Mouse (Mus musculus) embryonic stem cell, embryonic (primary cell): ENCODE data around the gene Arhgap18.

ENCODE experiments used
- CTCF ChIA-PET, 4 experiments: fragments of 300-600 bp in 2 of 4; fragments of 350-600 bp in 2 of 4; sonication (Branson Sonifier 250); formaldehyde crosslinking; loops; one replicate each; lab custom pipeline; 2022; ENCODE audit warnings: inconsistent platforms in 2 of 4; lab: Charles Lee
- POLR2A ChIA-PET, 4 experiments: fragments of 300-600 bp in 2 of 4; fragments of 350-600 bp in 2 of 4; sonication (Branson Sonifier 250); formaldehyde crosslinking; loops; one replicate each; lab custom pipeline; 2022; ENCODE audit warnings: antibody characterized with exemption in 4 of 4, inconsistent platforms in 1 of 4; lab: Charles Lee

Gene Arhgap18

GRCm38 (mm10) chr10:26772624-26773540 is 19.7 kb downstream of the Arhgap18 start:
- ChIA-PET POLR2A (interaction anchor here in 2 of 4 experiments (1.0 kb wide), 3 partner anchors 20 to 814 kb away, joined by 3 read pairs; partner anchors contain the start of gene Arhgap18 (in 1 of the 2)), CTCF (interaction anchor here in 3 of 4 experiments (1.0 to 1.5 kb wide), 3 partner anchors 20 kb away, joined by 3 to 13 read pairs (median 5); partner anchors contain the start of gene Arhgap18 (in 2 of the 3))

GRCm38 (mm10) chr10:26773541-26773940 is 20.3 kb downstream of the Arhgap18 start:
- ChIA-PET POLR2A (interaction anchor here in 1 of 4 experiments (1.0 kb wide), 1 partner anchor 21 kb away, joined by 3 read pairs; no protein-coding TSS in a partner anchor), CTCF (no interaction called here)

DNA sequence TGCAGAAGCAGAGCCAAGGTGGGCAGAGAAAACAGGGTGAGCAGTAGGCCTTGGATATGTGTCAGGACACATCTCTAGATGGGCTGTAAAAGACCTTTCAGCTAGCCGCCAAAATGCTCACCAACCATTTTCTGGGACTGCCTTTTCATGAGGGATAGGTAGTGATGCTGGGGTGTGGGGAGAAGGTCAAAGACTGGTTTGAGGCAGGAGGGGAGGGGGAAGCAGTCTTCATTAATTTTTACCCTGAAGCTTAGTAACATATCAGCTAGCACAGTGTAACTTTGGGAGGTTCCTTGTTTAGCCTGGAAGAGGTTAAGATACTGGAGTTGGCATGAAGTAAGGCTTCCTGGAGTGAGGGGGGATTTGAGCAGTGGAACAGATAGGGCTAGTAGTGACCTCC is 21.0 kb downstream of the Arhgap18 start:
- POLR2A ChIA-PET, result no interaction called here
- CTCF ChIA-PET, result no interaction called here

DNA sequence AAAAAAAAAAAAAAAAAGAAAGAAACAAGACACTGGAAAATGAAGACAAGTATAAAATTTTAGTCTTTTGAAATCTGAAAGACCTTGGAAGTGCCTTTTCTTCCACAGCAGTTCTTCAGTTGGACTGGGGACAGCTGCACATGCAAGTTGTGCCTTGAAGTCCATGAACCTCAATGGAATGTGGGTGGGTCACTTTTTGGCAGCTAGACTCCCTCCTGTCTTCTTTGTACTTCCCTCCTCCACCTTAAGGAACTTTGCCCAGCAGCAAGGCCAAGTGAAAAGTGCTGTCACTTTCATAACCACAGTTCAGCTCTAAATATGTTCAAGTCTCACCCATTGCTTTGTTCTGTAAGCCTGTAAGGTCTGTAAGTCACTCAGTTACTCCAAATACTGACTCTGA is 23.2 kb downstream of the Arhgap18 start:
- CTCF ChIA-PET, result interaction anchor here in 1 of 4 experiments (0.7 kb wide), 1 partner anchor 97 kb away, joined by 3 read pairs; no protein-coding TSS in a partner anchor

DNA sequence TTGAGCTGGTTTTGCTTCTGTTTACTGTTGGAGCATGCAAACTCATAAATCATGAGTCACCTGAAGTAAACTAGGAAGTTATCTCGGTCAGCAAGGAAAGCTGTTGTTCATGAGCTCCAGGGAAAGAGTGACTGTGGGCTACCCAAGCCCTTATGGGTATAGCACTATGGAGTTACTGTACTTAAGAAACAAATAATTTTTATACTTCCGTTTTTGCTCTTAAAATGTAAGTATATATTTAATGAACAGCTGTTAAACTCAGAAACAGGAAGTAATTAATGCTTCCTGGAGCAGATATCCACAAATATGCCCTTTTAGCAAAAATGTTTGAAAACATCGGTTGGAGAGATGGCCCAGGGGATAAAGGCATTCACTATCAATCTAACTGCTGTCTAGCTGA is 27.4 kb downstream of the Arhgap18 start:
- CTCF ChIA-PET, result no interaction called here
- POLR2A ChIA-PET, result no interaction called here

More for the DNA sequence above, 23.2 kb downstream of the Arhgap18 start:
- POLR2A ChIA-PET, result no interaction called here

- ChIA-PET POLR2A (no interaction called here), CTCF (interaction anchor here in 1 of 4 experiments (0.6 kb wide), 1 partner anchor 11 kb away, joined by 10 read pairs; no protein-coding TSS in a partner anchor)
Measured at GRCm38 (mm10) chr10:26789680-26790079, 36.5 kb downstream of the Arhgap18 start.

DNA sequence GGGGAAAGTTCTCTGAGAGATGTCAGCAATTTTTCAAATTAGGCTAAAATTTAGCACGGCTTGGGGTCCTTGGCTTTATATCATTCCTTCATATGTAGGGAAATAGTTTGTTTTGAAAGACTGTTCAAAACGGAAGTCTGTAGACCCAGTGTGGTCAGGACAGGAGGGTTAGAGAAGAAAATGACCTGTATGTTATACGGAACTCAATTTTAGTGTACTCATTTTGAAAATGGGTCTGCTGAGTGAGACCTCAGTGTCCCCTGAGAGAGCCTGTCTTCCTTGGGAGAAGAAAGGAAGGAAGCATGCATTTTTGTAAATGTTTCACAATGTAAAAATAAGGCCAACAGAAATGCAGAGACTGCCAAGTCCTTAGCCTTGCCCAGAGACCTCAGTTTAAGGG is 38.6 kb downstream of the Arhgap18 start:
- POLR2A ChIA-PET, result no interaction called here
- CTCF ChIA-PET, result no interaction called here

- CTCF ChIA-PET, result no interaction called here
- POLR2A ChIA-PET, result no interaction called here
Measured at GRCm38 (mm10) chr10:26793013-26793412, 39.8 kb downstream of the Arhgap18 start.

- ChIA-PET POLR2A (no interaction called here), CTCF (no interaction called here)
Measured at GRCm38 (mm10) chr10:26796432-26797286, 43.4 kb downstream of the Arhgap18 start.

- ChIA-PET CTCF (no interaction called here), POLR2A (interaction anchor here in 1 of 4 experiments (0.6 kb wide), 1 partner anchor 1198 kb away, joined by 3 read pairs; no protein-coding TSS in a partner anchor)
Measured at GRCm38 (mm10) chr10:26797287-26797672, 44.1 kb downstream of the Arhgap18 start.

DNA sequence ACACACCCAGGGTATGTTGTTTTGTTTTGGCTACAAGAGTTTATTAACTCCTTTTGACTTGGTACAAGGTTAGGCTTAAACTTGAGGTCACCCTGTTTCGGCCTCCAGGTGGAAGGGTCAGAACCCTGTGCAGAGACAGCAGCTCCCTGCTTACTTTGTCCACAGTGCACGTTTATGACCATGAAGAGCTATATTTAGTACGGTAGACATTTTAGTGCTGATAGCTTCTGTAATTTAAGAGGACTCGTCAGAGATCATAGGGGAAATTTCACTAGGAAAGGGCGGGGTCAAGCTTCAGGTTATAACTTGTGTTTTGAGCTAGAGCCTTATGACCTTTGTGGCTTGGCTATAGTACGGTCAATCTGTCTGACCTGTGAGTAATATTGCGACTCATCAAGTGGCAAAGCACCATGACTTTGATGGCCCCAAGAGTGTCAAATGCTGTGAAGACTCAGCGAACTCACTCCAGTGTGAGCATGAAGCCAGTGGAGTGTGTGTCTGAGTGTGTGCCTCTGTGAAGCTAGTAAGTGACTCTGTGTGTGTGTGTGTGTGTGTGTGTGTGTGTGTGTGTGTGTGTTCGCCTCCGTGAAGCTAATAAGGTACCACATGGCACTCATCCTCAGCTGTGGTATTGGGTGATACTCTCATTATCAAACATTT is 45.7 kb downstream of the Arhgap18 start:
- POLR2A ChIA-PET, result no interaction called here
- CTCF ChIA-PET, result no interaction called here

DNA sequence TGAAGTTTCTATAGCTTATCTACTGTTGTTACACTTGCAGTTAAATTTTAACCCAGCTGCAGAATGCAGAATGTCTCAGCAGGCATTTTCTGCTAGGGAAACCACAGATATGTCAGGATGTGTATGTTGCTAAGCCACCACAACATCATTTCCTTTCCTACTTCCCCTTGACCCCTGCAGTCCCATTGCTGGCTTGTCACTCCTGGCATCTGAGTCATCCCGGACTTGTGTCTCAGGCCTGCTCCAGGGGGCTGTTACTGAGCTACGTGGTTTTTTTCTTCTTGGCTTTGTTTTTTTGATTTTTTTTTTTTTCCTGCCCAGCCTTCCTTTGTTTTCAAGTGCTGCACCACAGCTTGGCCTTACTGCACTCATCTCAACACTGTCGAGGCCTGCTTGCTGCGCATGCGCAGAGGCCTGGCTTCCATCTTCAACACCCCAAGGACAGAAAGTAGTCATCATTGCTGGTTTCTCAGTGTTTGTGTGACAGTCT is 46.4 kb downstream of the Arhgap18 start:
- ChIA-PET POLR2A (no interaction called here), CTCF (interaction anchor here in 1 of 4 experiments (0.6 kb wide), 1 partner anchor 46 kb away, joined by 7 read pairs; the partner anchor contains the start of gene Arhgap18)

- ChIA-PET POLR2A (interaction anchor here in 1 of 4 experiments (0.6 kb wide), 1 partner anchor 23 kb away, joined by 3 read pairs; no protein-coding TSS in a partner anchor), CTCF (no interaction called here)
Measured at GRCm38 (mm10) chr10:26804351-26804983, 51.2 kb downstream of the Arhgap18 start.

GRCm38 (mm10) chr10:26805007-26805406 is 51.8 kb downstream of the Arhgap18 start:
- POLR2A ChIA-PET, result no interaction called here
- CTCF ChIA-PET, result no interaction called here

DNA sequence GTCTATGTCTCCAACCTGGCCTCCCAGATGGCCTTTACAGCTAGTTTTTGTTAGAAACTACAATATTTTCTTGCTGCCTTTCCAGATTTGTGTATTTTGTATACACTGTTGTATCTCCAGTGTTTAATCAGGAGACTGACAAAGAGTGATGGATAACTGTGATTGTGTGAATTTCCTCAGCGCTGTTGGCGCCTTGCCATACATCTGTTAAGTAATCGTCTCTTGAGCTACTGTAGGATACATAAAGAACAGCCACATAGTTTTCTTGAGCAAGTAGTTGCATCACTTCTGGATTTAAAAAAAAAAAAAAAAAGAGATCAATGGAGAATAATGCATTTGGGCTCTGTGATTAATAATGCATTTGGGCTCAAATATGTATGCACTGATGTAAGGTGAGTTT is 52.9 kb downstream of the Arhgap18 start:
- POLR2A ChIA-PET, result no interaction called here
- CTCF ChIA-PET, result interaction anchor here in 3 of 4 experiments (0.6 to 1.2 kb wide), 3 partner anchors 18 to 54 kb away, joined by 3 to 4 read pairs (median 3); no protein-coding TSS in a partner anchor

DNA sequence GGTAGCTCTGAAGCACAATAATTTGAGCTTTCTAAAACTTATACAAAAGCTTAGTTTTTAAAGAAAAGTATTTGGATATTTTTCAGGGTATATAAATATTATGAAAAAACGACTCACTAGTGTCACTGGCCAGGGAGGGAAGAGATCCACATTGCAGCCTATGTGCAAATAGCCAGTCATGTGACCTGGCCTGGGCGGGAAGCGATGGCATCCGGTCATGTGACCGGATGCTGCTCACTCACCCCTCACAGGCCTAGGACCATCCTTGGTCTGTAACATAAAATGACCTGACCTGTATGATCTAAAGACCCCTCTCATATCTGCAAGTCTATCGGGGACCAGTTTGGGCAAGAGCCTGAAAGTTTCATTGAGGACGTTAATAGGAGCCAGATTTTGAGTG is 56.8 kb downstream of the Arhgap18 start:
- CTCF ChIA-PET, result interaction anchor here in 1 of 4 experiments (0.7 kb wide), 1 partner anchor 128 kb away, joined by 3 read pairs; no protein-coding TSS in a partner anchor
- POLR2A ChIA-PET, result interaction anchor here in 1 of 4 experiments (0.7 to 1.5 kb wide), 2 partner anchors 54 to 1655 kb away, joined by 3 read pairs; no protein-coding TSS in a partner anchor

- CTCF ChIA-PET, result no interaction called here
- POLR2A ChIA-PET, result interaction anchor here in 2 of 4 experiments (1.1 to 1.5 kb wide), 2 partner anchors 13 to 53 kb away, joined by 3 read pairs; no protein-coding TSS in a partner anchor
Measured at GRCm38 (mm10) chr10:26810810-26811209, 57.6 kb downstream of the Arhgap18 start.

- POLR2A ChIA-PET, result interaction anchor here in 1 of 4 experiments (1.1 kb wide), 1 partner anchor 12 kb away, joined by 3 read pairs; no protein-coding TSS in a partner anchor
Measured at GRCm38 (mm10) chr10:26811342-26811741, 58.1 kb downstream of the Arhgap18 start.

More at GRCm38 (mm10) chr10:26811342-26811741, 58.1 kb downstream of the Arhgap18 start:
- CTCF ChIA-PET, result no interaction called here
